Mouse (Mus musculus) activated CD4-positive, CD25-positive, alpha-beta regulatory T cell, adult 4 months (primary cell): Measurements from ENCODE around the gene Bahd1. TPM values are rescaled to one million over a fixed set of nuclear protein-coding genes. Genes with fewer than 3 reads are reported as not detected.
A peak's percentile ranks its signal among the peaks of the same experiment; 100 is the strongest.

Experiments used
- ATAC-seq: one replicate; pipeline ENCODE4 v1.8.0; 2017
- polyA plus RNA-seq, 2 experiments: library from polyadenylated mRNA; unstranded; fragments of 100-300 nt; shearing (Covaris generic); gene quantifications; one replicate each; pipeline ENCODE4 v1.2.1; 2017

Gene Bahd1
- polyA plus RNA-seq, result 1 to 10 TPM; 3.6 TPM

DNA sequence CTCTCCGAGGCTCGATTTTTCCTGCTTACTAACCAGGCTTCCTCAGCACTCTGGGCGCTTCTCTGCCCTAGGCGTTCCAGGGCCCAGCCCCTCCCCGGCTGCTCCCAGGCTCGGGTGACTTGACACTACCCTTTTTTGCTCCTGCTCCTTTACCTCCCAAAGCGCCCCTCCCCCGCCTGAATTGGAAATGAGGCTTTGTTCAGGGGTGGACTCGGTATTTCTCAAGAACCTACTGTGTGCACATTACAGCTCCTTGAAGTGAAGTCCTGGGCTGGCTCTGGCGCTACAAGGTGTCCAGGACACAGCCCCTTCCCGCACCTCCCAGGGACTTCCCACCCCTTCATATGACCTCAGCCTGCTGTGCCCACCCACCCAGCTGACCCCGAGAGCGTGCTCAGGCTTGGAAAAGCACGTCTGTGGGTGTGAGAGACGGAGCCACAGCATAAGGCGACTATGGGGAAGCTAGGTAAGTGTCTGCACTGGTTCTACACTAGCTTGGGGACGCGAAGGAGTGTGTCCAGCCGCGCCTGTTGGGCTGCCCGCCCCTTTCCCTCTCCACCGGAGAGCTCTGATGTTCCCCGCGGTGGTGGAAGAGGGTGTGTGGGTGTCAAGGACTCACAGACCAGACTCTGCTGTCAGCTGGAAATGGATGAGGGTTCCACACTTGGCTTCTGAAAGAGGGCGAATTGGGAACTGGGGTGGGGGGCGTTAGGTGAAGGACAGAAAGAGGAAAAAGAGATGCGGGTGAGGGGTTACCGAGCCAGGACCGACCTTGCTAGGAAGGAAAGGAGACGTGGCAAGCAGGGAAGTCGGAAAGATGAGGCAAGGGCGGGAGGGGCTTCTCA is at the start of gene Bahd1:
Bahd1 (plus strand) TSS at position 397 of the 845 bp plus-strand sequence.
- ATAC-seq, result no peak

DNA sequence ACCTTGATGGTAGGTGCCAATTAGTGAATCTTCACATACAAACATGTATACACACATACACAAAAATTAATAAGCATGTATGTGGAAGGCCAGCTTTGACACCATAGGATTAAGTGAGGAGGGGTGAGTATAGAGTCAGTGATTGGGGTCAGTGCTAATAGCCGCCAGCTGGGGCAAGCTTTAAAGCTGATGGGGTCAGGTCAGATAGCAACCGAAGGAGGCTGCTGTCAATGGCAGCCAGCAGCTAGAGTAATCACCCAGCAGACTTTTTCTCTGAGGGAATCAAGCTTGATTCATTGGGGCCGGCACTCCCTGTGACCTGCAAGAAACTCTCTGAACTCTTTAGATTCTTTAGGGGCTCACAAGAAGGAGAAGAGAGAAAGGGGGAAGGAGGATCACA is 48.4 kb upstream of the Bahd1 start:
- ATAC-seq, result no peak

DNA sequence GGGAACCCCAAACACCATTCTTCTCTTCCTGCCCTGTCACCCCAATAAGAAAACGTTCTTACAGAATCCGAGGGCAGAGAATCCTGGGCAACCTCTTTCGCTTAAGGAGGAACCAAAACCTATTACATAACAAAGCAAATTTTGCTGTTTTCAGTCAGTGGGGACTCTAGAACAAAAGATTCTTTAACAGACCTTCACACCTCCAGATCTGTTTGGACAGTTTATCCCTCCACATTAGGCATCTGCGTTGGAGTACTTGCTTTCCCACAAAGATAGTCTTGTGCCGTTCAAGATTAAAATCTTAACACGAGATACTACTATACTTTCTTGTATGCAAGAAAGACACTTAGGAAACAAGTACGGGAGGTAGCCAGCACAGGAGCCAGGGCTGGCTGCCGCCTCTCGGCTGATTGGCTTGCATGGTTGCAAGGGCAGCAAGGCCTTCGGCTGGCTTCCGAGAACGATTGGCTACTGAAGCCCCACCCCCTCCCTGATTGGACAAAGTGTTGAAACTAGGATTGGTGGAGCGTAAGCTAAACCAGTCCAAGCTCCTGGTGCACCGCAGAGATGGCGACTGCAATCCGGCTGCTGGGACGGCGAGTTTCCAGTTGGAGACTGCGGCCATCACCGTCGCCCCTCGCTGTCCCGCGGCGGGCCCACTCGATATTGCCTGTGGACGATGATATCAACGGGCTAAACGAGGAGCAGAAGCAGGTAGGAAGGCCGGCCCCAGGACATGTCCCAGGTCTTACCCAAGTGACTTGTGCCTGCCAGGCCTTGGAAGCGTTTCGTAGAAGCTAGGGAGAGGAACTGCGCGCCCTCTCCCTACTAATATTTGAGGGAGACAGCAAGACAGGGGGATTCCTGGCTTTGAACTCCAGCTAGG is 38.5 kb upstream of the Bahd1 start, which contains the start of gene Ivd:
Ivd (plus strand) TSS at position 501 of the 886 bp plus-strand sequence.
- ATAC-seq, result peak; percentile 100

DNA sequence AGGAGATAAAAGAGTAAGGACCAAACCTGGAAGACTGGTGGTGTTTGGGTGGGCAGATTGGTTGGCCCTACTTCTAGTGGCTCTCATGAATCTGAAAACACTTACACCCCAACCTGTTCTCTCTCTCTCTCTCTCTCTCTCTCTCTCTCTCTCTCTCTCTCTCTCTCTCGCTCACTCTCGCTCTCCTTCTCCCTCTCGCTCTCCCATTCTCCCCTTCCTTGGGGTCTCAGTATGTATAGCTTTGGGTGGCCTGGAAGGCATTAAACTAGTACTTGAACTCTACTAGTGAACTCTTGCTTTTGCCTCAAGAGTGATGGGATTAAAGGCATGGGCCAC is 37.9 kb upstream of the Bahd1 start:
- no peak for ATAC-seq

DNA sequence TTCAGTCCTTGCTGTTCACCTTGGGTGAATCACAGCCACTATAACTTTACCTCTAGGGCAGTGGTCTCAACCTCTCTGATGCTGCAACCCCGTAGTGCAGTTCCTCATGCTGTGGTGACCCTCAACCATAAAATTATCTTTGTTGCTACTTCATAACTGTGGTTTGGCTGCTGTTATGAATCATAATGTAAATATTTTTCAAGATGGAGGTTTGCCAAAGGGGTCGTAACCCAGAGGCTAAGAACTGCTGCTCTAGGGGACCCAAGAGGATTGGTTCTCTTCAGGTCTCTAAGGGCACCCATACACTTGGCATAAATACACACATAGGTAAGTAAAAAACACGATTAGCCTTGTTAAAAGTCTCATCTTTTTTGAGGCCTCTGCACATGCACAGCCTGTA is 29.6 kb upstream of the Bahd1 start:
- no peak for ATAC-seq

DNA sequence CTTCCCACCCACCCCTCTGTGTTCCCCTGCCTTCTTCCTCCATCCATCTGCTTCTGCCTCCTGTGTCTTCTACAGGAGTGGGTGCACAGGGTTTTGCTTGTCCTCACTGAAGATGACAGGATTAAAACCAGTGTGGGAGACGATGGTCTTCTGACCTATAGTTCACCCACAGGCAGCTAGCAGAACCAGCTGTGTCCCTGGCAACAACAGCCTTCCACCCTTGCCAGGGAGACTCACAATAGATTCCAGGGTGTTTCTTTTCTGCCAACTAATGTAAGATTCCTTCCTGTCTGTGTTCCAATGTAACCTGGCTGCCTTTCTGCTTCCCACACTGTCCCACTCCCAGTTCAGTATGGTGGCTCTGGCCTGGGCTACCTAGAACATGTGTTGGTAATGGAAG is 29.1 kb upstream of the Bahd1 start:
- no peak for ATAC-seq

DNA sequence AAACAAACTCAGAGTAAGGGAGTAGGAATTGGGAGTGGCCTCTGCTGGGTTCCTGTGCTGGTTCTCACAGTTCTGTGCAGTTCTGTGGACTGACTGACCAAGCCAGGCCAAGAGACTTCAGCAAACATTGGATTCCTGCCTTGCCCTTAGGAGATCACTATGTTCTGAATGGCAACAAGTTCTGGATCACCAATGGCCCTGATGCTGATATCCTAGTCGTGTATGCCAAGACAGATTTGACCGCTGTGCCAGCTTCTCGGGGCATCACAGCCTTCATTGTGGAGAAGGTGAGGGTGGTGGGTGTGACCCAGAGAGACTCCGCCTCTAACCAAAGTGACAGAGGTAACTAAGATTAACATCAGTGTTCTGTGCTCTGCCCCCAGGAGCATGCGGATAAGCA is 27.2 kb upstream of the Bahd1 start:
- ATAC-seq, result no peak

DNA sequence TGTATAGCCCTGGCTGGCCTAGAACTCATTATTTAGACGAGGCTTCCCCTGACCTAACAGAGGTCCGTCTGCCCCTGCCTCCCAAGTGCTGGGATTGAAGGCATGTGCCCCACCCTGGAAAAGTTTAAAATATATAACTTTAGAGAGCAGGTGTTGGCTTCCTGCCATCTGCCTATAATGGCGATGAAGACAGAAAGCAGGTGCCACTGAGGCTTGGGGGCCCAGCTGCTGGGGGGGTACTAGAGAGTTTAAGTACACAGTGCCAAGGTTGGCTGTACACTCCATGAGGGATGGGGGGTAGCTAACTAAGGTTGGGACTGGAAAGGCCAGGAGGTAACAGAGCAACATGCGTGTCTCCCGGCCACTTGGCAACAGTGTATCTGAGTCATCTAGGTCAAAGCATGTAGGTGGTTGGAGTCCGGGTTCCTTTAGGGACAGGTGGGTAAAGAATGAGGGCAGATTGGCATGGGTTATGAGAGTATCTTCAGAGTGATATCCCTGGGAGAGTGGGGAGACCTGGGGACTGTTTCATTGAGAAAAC is 26.2 kb upstream of the Bahd1 start:
- no peak for ATAC-seq

DNA sequence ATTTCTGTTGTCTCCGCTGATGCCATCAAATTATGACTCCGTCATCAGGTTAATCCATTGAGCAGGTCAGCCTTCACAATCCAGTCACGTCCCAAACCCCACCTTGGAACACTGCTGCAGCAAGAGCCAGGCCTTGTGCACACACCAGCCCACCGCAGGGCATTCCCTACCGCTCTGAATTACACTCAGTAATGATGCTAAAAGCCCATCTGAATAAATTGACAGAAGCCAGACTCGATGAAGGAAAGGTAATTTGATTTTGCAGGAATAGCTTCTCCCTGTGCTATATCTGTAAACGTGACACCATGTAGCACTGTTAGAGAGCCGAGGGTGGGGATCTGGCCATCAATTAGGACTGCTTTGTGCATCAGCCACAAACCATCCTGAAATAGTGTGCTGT is 24.9 kb upstream of the Bahd1 start:
- ATAC-seq, result no peak

DNA sequence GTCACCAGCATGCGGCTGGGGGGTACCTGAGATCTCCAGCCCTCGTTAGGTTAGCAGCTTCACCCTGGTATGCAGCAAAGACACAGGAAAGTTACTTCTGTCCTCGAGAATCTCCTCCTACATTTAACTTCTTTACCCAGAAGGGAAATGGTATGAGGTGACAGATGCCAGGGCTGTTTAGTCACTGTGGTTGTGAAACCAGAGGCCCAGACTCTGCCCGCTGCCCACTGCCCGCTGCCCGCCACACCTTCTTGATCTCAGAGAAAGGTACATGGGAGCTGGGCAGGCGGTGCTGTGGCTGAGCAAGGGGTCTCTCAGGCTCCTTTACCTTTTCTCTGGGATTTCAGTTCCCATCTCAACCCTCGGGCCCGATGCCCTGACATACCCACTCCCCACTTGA is 23.7 kb upstream of the Bahd1 start:
- no peak for ATAC-seq

DNA sequence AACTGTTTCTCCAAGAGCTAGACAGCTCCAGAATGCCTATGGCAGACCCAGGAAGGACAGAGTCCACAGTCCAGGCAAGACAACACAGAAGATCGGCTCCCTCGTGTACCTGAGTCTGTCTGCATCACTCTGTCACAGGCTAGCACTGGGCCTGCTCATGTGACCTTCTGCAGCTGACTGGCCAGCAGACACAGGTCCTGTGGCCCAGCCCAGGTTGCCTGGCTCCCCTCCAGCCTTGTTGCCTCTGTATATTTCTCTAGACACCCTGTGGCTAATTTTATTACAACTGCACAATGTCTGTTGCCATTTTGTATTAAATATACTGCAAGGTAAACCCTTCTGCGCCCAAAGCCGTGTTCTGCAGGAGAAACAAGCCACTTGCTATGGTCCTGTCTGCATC is 19.2 kb upstream of the Bahd1 start:
- ATAC-seq, result no peak

DNA sequence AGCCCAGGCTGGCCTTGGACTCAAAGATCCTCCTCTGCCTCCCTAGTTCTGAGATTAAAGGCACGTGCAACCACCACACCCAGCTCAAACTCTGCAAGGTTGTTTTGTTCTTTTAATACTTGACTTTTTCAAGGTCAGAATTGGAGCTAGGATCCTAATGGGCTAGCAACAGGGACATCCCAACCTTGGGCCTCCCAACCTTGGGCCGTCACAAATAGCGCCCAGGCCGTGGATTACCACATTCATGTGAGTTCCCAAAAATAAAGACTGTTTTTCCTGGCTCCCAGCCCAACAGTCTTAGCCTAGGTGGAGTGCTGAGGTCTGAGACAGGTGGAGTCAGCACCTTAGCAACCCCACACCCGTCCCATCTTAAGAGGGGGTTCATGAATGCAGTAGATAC is 18.2 kb upstream of the Bahd1 start:
- ATAC-seq, result no peak

DNA sequence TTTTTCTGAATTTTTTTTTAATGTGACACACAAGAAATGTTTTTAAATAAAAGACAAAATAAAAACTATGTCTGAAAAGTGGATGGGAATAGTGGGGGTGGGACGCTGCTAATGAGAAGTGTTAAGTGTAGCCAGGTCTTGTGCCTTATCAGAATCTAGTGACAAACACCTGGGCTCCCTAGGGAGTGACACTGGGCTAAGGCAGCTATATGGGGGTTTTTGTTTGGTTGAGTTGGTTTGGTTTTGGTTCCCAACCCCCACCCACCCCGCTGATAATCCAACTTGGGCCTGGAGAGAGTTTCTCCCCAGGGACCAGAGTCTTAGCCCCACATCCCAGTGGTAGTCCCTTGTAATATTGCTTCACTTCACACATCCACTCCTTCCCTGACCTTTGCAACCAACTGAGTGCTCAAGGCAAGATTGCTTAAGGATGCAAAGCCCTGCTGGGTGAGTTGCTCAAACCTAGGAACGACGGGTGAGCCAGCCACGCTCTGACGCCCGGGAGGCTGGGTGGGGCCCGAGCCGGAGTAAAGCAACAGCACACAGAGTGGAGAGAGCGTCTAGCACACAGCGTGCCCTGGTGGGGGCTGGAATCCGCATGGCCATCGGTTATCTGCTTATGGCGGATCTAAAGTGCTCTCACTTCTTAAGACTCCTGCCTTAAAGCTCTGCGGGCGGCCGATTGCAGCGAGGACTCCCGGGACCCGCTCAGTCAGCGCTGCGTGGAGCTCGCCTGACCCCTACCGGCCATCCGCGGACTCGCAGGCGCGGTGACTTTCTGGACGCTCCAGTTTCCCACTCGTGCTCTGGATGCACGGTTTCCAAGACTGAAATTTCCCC is 17.1 kb upstream of the Bahd1 start:
- peak; percentile 95 for ATAC-seq

DNA sequence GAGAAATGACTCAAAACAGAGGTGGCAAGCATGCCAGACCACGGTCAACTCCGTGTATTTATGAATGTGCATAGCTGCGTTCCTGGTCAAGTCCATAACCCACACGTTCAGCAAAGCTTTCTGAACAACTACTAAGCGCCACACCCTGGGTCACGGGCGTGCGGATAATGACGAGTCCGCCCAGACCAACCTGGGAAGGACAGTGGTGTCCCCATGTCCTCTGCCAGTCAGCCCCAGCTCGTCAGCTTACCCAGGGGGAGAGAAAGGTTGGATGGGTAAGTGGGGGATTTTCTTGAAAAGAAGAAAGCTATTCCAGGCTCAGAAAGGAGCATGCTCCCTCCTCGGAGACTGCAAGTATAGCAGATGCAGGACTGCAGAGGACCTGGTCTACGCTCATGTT is 12.7 kb upstream of the Bahd1 start:
- no peak for ATAC-seq

DNA sequence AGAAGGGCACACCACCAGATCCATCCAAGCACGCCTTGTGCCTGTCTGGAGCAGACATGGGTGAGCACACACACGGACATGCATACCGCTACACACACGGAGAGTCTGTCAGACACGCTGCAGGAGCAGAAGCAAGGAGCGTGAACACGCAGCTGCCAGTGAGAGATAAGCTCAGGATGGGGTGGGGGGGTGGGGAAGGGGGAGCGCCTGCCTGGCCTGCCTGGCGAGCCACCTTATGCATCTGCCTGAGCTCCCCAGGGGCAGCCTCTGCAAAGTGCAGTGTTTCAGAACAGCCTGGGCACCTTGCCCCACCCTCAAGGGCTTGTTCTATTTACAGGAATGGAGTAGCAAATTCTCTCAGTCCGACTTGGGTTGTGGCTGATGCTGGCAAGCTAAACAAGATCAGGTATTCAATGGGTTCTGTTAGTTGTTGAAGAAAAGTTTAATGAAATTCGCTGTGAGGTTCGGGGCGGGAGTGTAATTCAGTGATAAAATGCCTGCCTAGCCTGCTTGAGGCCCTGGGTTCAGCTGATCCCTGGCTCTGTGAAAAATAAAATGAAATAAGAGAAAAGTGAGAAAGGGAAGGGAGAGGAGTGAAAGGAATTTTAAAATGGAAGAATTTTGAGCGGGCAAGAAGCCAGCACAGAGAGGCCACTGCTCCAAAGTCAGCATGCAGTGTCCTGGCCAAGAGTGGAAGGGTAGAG is 12.2 kb upstream of the Bahd1 start:
- ATAC-seq, result no peak

DNA sequence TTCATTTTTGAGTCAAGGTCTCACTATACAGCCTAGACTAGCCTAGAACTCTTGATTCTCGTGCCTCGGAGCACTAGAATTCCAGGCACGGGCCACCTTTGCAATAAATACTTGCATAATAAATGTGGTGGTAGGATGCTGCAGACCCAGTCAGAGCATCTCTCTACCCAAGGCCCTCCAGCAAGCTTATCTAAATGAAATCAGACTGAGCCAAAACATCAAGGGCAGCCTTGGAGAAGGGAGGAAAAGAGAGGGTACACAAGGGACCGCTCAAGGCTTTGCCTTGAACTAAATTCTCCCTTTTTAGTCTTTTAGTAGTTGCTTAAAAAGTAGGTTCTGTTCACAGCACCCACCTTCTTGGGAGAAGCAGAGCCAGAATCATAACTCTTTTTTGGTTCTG is 9.0 kb upstream of the Bahd1 start:
- no peak for ATAC-seq

DNA sequence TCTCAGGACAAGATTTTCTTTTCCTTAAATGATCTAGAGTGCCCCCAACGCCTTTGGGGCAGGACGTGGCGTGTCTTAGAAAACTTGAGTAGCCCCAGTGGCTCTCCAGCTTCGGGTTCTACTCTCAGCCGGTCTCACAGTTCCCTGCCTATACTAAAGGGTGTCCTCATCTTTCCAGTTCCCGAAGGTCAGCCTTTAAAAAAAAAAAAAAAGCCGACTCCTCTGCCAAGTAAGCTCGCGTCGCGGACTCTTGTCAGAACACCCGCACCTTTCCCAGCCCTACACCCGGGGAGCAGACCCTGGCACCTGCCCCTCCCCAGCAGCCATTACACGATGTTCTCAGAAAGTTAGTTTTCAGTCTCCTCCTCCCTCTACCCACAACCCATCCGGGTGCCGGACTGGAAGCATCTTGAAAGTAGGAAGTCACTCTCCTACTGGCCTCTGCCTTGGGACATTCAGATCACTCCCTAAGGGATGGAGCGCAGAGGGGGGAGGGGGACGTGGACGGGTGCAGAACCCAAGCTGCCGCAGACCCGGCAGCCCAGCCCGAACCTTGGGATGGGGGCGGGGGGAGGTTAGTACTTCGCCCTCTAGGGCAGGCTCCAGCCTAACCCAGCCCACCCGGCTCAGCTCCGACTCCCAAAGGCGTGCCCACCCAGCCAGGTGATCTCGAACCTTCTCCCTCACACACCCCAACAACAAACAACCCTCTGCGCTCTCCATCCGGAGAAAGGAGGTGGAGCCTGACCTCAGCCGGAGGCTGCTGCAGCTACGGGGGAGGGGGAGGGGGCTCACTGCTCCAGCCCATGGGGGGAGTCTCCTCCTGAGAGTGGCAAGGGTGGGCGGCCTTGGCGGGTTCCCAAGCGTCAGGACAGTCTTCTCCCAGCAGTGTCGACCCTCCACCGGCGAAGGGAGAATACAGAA is 3.9 kb upstream of the Bahd1 start:
- peak; percentile 55 for ATAC-seq

DNA sequence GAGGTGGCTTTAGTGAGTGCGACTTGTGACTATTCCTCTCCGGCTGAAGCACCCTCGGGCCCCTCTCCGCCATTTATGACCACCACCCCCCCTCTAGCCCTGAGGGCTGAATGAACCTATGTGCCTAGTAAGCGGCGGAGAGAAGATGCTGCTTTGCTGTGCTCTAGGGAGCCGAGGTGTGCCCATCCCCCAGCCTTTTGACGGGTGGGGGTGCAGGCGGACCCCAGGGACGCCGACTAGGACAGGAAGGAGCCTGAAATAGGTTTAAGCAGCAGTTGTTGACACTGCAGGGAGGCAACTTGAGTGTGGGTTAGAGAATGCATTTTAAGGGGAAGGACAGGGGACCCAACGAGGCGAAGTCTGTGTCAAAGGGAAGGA is 3.3 kb upstream of the Bahd1 start:
- peak; percentile 5 for ATAC-seq

DNA sequence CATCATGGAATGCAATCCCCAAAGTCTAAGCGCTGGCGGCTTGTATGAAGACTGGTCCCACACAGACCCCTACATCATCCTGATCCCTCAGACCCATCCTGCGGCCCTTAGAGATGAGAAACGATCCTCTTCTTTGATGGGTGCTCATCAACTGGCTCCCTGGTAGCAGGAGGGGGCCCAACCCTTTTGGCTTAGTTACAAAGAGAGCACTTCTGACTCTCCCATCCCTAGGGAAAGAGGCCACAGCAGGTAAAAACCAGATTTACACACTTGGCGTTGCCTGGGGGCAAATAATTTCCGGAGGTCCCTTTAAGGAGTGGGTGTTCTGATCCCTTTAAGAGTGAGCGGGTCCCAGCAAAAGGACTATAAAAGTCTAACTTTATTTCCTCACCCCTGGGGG is 2.8 kb upstream of the Bahd1 start:
- ATAC-seq, result no peak

DNA sequence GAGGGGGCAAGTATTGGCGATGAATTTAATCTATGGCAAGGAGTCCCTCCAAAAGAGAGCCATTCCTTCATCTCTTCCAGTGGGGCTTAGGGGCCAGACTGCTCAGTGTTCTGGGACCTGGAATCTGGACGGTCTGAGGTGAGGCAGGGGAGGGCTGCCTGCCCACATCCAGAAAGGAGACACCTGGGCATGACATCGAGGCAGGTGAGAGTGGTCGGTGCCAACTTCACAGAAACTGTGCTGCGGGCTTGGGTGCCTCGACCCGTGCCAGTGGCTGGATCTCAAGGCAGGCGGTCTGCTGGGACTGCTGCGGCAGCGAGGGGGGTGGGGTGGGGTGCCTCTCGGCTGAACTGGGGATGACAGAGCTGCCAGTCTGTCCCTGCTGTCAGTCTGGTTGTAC is 2.4 kb upstream of the Bahd1 start:
- ATAC-seq, result no peak

DNA sequence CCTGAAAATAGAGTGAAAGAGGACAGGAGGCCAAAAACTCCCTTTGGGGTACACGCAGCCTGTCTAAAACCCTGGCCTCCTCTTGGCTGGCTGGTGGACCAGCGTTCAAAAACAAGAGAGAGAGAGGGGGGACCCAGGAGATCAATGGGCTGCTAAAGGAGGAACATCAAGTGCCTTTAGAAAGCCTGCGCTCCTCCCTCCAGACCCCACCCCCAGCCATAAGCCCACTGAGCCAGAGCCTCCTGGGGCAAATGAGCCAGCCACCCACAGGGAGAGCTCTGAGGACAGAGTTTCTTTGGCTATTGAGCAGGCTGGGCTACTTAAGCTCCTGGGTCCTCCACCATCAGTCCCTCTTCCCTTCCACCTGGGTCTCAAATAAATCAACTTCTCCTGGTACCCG is 1.4 kb upstream of the Bahd1 start:
- no peak for ATAC-seq
